Mouse (Mus musculus) right cerebral cortex, postnatal 10 days (tissue): ENCODE data around the gene Dync2li1.

ENCODE experiments used
- DNase-seq, 2 experiments: peaks; one replicate each; pipeline ENCODE4 v3.0.0; 2021; ENCODE audit warnings: low spot score in 2 of 2

Gene Dync2li1

GRCm38 (mm10) chr17:84682734-84683717 lies 56.7 kb downstream of the Dync2li1 start, which contains the start of gene Abcg5:
Abcg5 (minus strand) TSS chr17:84683011.
- DNase-seq = no peak

- DNase-seq = no peak
These were observed 58.0 kb downstream of the Dync2li1 start for GRCm38 (mm10) chr17:84684284-84684683.

GRCm38 (mm10) chr17:84685286-84685685 lies 59.0 kb downstream of the Dync2li1 start:
- DNase-seq = no peak

GRCm38 (mm10) chr17:84687994-84688393 lies 61.7 kb downstream of the Dync2li1 start:
- DNase-seq = no peak

- no peak for DNase-seq
These were observed 62.5 kb downstream of the Dync2li1 start for GRCm38 (mm10) chr17:84688834-84689233.

- DNase-seq = no peak
These were observed 63.0 kb downstream of the Dync2li1 start for GRCm38 (mm10) chr17:84689316-84689715.

- DNase-seq = no peak
These were observed 63.8 kb downstream of the Dync2li1 start for GRCm38 (mm10) chr17:84690111-84690510.

GRCm38 (mm10) chr17:84693741-84694140 lies 67.4 kb downstream of the Dync2li1 start:
- no peak for DNase-seq

- DNase-seq = no peak
These were observed 70.2 kb downstream of the Dync2li1 start for GRCm38 (mm10) chr17:84696537-84696936.

- peak; percentile 79 to 80 for DNase-seq
These were observed 72.4 kb downstream of the Dync2li1 start for GRCm38 (mm10) chr17:84698727-84699126.
